Mouse (Mus musculus): ENCODE results near the gene Dnmt1.

Gene Dnmt1

DNA sequence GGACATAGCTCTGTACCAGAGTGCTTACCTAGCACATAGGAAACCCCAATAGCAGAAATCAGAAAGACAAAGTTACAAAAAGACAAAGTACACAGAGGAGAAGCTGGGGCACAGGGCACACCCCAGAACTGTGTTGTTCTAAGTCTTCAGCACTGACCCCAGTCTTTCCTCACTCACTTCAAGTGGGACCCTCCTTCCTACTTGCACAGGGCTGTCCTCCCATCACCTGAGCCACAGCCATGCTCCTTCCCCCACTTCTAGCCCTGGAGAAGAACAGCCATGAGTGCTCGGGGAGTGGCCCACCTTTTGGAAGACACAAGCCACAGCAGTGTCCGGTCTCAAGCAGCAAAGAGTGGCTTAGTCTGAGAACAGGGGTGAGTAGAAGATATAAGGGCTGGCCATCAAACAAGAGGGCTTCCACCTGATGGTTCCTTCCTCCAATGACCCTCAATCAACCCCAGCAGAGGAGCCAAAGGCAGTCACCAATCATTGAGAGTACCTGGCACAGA is at the start of gene Dnmt1:
Gene Dnmt1 (minus strand): TSS at position 459 of the 509 bp plus-strand sequence.
- no peak for DNase-seq (ENCODE audit: inconsistent age in 2 of 2, low spot score in 1 of 2)

DNA sequence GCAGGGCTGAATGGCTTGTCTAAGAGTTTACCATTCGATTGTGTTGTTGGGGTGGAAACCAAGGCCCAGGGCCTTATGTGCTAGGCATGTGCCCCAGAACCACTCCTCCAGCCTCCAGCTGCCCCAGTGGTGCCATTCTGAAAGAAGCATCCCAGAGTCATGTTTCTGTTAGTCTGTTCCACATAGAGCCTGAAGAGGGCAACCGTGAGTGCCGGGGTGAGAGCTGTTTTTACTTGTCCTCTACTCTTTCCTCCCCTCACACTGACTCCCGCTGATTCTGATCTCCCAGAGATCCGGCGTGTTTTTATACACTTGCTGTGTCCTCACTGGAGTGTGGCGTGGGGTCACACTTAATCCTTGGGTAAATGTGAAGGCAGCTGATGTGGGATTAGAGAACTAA is 48.3 kb upstream of the Dnmt1 start:
- DNase-seq (ENCODE audit: inconsistent age in 2 of 2, low spot score in 1 of 2): no peak

DNA sequence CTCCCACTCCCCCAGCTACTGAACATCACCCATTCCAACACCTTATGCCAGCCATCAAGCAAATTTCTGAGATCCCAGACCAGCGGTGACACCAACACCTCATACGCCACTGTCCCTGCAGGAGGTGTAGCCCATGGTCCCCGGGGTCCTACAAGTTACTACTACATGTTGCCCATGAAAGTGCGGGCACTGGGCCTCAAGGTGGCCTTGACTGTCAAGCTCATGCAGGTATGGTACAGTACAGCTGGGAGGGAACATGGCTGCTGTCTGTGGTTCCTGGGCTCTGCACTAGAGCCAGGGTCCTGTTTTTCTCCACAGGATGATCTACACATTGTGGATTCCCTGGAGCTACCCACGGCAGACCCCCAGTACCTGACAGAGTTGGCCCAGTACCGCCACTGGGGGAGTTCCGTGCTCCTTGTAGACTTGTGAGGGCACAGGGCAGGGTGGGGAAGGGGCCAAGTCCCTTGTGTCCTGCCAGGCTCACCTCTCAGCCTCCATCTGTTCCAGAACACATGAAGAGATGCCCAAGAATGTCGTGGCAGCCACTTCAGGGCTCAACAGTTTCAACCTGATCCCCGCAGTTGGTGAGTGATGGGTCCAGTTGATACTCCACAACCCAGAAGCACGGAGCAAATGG is 47.7 kb upstream of the Dnmt1 start:
- DNase-seq (ENCODE audit: inconsistent age in 2 of 2, low spot score in 1 of 2): peak in 1 of 2 experiments; percentile 18

DNA sequence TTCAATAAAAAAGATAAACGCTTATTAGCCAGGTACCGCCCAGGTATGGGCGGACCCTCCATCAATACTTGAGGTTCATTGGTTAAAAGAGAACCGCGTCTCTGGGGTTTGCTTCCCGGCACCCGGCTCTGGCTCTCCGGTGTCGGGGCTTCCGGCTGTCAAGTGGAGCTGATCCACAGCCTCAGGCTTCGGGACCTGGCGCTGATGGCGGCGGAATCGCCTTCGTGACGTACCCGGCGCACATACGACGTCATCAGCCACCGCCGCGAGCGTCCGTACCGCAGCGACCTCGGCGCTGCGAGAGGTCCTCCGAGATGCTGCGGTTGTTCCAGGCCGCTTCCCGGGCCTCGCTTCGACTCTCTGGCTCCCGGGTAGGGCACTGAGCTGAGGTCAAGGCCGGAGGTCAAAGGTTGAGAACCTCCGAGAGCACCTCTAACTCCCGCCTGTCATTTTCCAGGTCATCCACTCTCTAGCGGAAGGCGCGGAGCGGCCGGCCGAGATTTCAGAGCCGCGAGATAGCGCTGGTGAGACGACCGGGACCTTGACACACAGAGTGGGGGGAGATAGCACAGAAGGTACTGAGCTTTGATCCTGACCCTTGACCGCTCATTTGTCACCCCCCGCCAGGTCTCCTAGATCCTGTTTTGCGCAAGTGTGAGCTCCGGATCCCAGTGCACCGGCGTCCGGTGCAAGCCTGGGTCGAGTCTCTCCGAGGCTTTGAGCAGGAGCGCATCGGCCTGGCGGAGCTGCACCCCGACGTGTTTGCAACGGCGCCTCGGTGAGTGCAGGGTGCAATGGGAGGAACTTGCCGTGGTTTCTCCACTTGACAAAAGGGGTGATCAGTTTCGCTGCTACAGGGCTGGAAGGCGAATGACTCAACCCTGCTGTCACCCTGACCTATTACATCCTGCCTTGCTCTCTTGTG is 43.2 kb upstream of the Dnmt1 start, which contains the start of gene Mrpl4:
Gene Mrpl4 (plus strand): TSS at position 112 of the 925 bp plus-strand sequence.
- DNase-seq (ENCODE audit: inconsistent age in 2 of 2, low spot score in 1 of 2): peak; percentile 89 to 96

DNA sequence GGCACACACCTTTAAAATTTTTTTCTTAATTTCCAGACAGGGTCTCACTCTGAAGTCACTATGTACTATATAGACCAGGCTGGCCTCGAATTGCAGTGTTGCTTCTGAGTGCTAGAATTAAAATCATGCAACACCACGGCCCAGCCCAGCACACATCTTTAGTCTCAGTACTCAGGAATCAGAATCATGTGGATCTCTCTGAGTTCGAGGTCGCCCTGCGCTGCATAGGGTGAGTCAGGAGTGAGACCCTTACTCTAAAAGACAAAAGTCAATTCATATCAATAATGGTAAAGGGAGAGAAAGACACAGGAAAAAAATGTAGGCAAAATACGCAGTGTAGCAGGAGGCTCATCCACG is 42.6 kb upstream of the Dnmt1 start:
- DNase-seq (ENCODE audit: inconsistent age in 2 of 2, low spot score in 1 of 2): no peak

DNA sequence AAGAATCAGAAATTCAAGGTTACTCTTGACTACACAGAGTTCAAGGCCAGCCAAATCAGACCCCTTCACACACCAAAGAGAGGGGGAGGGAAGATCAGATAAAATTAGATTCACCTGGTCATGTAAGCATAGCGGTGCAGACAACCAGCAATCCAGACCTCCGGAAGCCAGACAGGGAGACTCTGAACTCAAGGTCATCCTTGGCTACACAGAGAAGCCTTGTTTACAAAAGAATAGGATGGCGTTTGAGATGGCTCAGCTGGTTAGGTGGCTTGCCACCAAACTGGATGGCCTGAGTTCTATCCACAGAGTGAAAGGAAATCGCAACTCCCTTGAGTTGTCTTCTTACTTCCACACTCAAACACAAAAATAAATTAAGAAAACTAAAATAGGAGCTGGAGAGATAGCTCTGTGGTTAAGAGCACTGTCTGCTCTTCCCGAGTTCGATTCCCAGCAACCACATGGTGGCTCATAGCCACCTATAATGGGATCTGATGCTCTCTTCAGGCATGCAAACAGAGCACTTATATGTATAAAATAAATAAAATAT is 42.0 kb upstream of the Dnmt1 start:
- DNase-seq (ENCODE audit: inconsistent age in 2 of 2, low spot score in 1 of 2): peak in 1 of 2 experiments; percentile 53

DNA sequence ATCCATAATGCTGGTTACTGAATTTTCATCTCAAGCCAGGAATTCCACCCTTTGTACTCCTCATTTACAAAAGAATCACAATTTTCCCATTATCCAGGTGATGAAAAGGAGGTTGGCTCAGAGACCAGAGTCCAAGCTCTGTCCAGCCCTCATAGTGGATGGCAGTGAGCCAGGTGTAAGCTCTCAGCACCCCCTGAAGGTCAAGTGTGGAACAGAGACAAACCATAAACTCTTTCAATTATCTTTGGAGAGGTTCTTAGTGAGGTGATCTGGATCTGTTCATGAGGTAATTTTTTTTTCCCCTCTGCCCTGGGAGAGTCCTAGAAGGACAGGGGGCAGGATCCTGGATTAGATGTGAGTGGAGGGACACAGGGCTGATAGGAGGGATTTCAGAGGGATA is 41.1 kb upstream of the Dnmt1 start:
- DNase-seq (ENCODE audit: inconsistent age in 2 of 2, low spot score in 1 of 2): peak; percentile 45 to 60

DNA sequence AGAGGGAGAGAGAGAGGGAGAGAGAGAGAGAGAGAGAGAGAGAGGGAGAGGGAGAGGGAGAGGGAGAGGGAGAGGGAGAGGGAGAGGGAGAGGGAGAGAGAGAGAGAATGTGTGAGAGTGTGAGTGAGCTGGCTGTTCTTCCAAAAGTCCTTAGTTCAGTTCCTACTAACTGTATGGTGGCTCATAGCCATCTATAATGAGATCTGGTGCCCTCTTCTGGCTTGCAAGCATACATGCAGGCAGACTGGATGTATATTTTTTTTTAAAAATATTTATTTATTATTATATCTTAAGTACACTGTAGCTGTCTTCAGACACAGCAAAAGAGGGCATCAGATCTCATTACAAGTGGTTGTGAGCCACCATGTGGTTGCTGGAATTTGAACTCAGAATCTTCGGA is 38.6 kb upstream of the Dnmt1 start:
- DNase-seq (ENCODE audit: inconsistent age in 2 of 2, low spot score in 1 of 2): peak in 1 of 2 experiments; percentile 43

DNA sequence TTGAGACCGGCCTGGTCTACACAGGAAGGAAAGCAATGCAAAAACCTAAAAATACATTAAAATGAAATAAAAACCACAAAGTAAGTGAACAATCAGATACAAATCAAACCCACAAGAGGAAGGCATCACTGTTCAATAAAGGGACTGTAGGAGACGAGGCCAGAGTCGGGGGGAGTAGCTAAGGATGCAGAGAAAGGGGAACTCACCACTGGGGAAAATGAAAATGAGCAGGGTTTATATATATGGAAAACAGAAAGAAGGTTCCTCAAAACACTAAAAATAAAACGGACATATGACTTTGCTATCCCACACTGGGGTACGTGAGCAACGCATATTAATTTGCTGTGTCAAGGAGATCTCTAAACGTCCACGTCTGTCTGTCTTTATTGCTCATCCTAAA is 37.4 kb upstream of the Dnmt1 start:
- no peak for DNase-seq (ENCODE audit: inconsistent age in 2 of 2, low spot score in 1 of 2)

DNA sequence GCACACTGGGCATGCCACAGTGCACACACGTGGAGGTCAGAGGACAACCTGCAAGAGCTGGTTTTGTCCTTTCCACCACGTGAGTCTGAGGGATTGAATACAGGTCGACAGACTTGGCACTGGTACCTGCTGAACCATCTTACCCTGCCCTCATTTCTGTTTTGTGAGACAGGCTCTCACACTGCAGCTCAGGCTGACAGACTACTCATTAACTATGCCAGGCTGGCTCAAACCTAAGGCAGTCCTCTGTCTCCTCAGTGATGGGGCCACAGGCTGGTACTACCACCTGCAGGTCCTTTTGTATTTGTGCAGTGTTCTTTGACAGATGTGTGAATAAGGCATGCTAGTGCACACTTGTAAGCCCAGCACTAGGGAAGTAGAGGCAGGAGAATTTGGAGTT is 35.4 kb upstream of the Dnmt1 start:
- no peak for DNase-seq (ENCODE audit: inconsistent age in 2 of 2, low spot score in 1 of 2)

DNA sequence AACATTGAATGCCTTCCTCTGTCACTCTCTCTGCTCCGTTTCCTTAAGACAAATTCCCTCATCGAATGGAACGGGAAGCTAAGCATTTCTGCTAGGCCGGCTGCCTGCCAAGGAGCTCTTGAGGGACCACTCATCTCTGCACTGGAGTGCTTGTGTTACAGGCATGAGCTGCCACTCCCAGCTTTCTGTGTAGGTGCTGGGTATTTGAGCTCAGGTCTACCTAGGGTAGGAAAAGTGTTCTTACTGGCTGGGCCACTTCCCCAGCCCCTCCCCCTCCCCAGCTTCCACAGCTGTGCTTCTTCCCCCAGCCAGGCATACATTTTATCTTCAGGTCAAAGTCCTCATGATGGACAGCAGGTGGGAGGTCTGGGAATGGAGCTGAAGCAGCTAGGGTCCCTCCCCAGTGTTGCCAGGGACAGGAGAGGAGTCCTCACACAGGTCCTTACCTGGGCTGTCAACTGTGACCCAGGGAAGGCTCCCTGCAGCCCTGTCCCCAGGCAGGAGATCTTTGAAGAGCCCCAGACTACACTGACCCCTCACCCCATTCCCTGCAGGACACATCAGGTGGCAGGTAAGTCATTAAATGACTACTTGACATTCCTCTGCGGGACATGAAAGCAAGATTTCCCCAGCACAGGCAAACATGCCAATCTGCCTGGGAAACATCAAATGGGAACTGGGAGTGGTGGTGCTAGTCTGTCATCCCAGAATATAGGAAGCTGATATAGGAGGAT is 33.6 kb upstream of the Dnmt1 start:
- no peak for DNase-seq (ENCODE audit: inconsistent age in 2 of 2, low spot score in 1 of 2)

DNA sequence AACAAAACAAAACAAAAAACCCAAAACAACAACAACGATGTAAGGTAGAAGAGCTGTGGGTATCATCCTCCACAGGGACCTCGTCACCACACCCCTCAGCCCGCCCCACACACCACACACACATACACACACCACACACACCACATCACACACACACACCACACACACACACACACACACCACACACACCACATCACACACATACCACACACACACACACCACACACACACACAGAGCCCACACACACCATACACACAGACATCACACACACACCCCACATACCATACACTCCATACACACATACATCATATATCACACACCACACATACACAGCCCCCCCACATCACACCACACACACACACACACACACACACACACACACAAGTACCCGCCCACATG is 31.9 kb upstream of the Dnmt1 start:
- no peak for DNase-seq (ENCODE audit: inconsistent age in 2 of 2, low spot score in 1 of 2)

DNA sequence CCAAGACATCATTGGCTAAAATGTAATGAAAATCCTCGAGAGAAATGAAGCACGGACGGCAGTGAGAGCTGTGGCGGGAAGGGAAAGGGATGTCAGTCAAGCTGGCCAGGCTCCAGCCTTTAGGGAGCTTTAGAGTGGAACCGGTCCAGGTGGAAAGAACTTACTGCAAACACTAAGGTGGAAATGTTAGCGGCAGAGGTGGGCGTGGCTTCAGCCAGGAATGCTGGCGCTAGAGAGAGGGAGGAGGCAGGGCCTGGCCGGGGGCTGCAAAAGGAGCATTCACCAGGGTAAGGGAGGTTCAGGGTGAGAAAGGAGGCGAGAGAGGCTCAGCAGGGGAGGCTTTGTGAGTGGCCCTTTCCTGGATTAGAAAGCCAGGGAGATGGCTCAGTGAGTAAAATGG is 31.2 kb upstream of the Dnmt1 start:
- peak in 1 of 2 experiments; percentile 50 for DNase-seq (ENCODE audit: inconsistent age in 2 of 2, low spot score in 1 of 2)

DNA sequence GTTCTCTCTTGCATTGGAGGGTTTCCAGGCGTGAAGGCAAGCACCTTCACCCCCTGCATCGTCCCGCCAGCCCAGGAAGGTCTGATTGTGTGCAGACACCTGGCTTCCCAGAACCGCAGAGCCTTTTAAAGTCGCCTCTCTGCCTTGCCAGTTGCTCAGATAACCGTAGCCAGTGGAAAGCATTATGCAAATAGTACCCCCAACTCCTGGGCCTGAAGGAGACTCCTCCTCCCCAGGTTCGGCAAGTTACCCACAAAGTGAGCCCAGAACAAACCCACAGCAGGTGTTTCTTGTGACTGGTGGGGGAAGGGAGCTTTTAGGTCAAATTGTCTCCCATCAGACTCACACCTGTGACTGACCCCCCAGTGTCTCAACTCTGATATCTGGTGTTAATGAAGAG is 28.3 kb upstream of the Dnmt1 start:
- no peak for DNase-seq (ENCODE audit: inconsistent age in 2 of 2, low spot score in 1 of 2)

DNA sequence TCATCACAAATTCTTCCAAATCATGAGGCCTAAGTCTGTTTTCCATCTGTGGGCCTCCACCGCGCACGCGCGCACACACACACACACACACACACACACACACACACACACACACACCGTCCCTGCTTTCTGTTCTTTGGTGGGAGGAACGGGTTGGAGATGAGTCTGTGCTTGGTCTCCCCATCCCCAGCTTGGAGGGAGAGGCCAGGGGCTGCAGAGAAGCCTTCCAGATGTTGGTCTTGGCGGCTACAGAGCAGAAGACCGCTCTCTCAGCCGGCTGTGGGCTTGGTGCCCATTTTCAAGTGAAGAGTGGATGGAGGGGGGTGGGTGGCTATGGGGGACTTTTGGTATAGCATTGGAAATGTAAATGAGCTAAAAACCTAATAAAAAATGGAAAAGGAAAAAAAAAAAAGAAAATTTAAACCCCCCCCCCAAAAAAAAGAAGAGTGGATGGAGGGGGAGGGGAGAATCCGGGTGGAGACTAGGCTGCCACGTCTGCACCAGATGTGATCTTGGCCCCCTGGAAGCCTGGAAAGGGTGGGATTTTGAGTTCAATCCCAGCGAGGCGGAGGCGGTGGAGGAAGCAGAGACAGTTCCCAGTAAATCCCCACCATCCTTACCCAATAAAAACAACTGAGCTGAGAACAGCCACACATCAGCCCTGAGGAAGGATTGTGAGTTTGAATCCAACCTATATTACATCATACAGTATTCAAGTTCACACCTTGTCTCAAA is 27.4 kb upstream of the Dnmt1 start:
- DNase-seq (ENCODE audit: inconsistent age in 2 of 2, low spot score in 1 of 2): no peak

DNA sequence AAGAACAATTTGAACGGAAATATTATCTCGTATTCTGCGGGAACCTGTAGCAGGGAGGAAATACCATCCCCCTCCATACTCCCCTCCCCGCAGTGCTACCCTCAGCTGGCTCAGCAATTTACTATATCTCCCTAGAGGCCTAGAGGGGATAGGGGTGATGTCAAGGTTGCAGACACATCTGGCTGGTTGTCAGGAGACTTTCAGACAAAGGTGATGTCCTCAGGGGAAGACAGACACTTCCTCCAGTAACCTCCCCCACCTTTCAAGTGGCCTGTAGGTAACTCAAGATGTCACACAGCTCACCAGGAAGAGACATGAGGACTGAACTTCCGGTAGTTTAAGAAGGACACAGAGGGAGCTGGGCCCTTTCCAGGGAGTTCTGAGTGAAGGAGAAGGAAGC is 23.5 kb upstream of the Dnmt1 start:
- DNase-seq (ENCODE audit: inconsistent age in 2 of 2, low spot score in 1 of 2): peak in 1 of 2 experiments; percentile 18

DNA sequence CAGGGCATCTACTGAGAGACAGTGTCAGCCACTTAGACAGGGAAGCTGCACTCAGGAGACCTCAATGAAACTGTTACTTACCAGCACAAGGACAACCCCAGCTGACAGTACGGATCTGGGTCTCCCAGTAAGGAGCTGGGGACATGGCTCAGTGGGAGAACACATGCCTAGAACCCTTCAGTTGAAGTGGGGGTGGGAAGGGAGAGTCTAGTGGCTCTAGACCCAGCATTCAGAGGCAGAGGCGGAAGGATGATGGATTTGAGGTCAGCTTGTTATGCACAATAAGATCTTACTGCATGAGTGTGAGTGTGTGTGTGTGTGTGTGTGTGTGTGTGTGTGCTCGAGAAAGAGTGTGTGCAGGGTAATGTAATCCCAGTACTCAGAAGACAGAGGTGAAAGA is 22.5 kb upstream of the Dnmt1 start:
- no peak for DNase-seq (ENCODE audit: inconsistent age in 2 of 2, low spot score in 1 of 2)

DNA sequence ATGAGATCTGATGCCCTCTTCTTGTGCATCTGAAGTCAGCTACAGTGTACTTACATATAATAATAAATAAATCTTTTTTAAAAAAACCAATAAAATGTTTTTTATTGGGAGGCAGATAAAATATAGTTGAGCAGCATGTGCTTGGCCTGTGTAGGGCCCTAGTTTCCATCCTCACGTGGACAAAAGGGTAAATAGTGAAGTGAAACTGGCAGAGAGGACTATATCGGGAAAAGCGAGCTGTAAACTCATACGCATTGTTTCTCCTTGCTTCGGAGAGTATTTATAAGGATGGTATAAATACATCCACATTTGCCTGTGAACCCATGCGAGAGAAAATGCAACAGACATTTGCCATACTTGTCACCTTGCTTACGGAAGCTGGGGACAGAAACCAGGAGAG is 20.1 kb upstream of the Dnmt1 start:
- DNase-seq (ENCODE audit: inconsistent age in 2 of 2, low spot score in 1 of 2): no peak

DNA sequence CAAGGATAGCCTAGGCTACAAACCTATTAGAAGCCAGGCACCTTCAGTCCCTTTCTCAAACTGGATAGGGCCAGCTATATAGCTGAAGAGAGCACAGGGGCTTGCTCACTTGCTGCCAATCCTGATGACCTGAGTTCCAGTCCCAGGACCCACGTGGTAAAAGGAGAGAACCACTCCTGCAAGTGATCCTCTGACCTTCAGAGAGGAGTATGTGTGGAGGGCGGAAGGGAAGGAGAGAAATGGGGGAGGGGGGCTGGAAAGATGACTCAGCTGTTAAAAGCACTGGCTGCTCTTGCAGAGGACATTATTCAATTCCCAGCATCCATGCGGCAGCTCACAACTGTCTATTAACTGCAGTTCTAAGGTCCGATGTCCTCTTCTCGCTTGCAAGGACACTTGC is 19.5 kb upstream of the Dnmt1 start:
- DNase-seq (ENCODE audit: inconsistent age in 2 of 2, low spot score in 1 of 2): peak; percentile 29 to 41

DNA sequence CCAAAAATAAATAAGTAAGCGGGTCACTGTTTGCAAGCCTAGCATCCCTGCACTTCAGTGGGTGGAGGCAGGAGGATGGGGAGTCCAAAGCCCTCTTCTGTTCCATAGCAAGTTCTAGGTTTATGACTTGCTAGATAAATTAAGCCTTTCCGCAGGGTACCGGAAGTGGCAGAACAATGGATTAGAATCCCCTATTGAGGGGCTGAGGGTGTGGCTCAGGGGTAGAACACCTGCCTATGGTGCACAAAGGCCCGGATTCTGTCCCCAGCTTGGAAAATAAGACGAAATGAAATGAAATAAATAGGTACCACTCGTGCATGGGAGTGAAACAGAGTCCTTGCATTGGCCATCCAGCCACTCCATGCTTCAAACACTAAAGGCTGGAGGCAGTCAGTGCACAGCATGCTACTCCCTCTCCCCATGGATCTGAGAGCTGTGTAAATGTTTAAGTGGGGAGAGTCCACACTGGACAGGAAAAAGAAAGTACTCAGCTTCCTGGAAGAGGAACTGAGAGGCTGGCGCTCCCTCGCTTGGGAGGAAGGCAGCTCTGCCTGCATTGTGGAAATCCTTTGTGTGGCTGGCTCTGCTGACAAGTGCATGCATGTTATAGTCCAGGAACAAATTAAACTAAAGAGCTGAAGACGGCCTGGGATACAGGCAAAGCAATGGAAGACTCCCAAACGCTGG is 18.9 kb upstream of the Dnmt1 start:
- DNase-seq (ENCODE audit: inconsistent age in 2 of 2, low spot score in 1 of 2): no peak
